ENCODE assay signal across 22 mouse cellular contexts in genomic region chr19:55652693-55653265, GRCm38 (mm10).
A peak's percentile ranks its signal among the peaks of the same experiment; 100 is the strongest.
DNase-seq lines count a peak whose midpoint lies in the region; ATAC-seq and TF ChIP-seq lines count a peak whose summit lies in the region.
"Had no signal": no experiment of that assay in that cellular context is flagged by ENCODE, and none has a peak within 500 bp of the region (broad histone marks: within the 10 kb centered on the region; RNA-seq: fewer than 3 reads in every experiment).

No protein-coding gene starts in this region.

- WGBS in intestine, embryonic 16.5 days, result 86% methylated on average over 7 of the region's 7 CpGs
- 75% methylated on average over 7 of the region's 7 CpGs for WGBS in lung, adult 2 months

- peak; percentile 21 for DNase-seq in B cell, adult 2 months
- DNase-seq in G1E (ENCODE audit: low spot score), result no peak
- DNase-seq in lung, adult 2 months, result no peak
- DNase-seq: adrenal gland, adult 8-10 months; adrenal gland, postnatal 14 days; adrenal gland, postnatal 36 days; cerebellum, adult 11-12 months; cerebellum, adult 2 months; cerebellum, adult 9-10 months; cerebellum, postnatal 10 days; cerebellum, postnatal 25 days; forebrain, postnatal 0 days had no signal

- no peak for TF ChIP-seq POLR2A in lung, adult 2 months (IDR thresholded peaks at IDR 0.05; ENCODE audit: borderline replicate concordance, extremely low read depth, low read depth, low read length)

- no peak overlapping the region for H3K27ac ChIP-seq in intestine, embryonic 16.5 days (ENCODE audit: low read length)
- H3K27ac ChIP-seq: embryonic facial prominence, embryonic 10.5 days; embryonic facial prominence, embryonic 12.5 days; forebrain, embryonic 13.5 days; forebrain, embryonic 15.5 days had no signal

- H3K9ac ChIP-seq in intestine, embryonic 16.5 days (ENCODE audit: low read depth, low read length), result no peak overlapping the region
- H3K9ac ChIP-seq: embryonic facial prominence, embryonic 12.5 days; forebrain, embryonic 13.5 days; forebrain, embryonic 15.5 days; forebrain, postnatal 0 days had no signal

- no peaks in the 10 kb centered on the region for H3K36me3 ChIP-seq in G1E (replicated peaks)
- H3K36me3 ChIP-seq in intestine, embryonic 16.5 days (ENCODE audit: control insufficient read depth, insufficient read depth, low read length), result no peaks in the 10 kb centered on the region
- H3K36me3 ChIP-seq: embryonic facial prominence, embryonic 10.5 days; embryonic facial prominence, embryonic 12.5 days; forebrain, embryonic 15.5 days had no signal

- H3K4me2 ChIP-seq in intestine, embryonic 16.5 days (ENCODE audit: low read depth, low read length), result no peak overlapping the region
- H3K4me2 ChIP-seq: embryonic facial prominence, embryonic 12.5 days; forebrain, embryonic 13.5 days; forebrain, embryonic 15.5 days had no signal

- ATAC-seq in G1E (ENCODE audit: extremely low read depth, insufficient number of reproducible peaks, low FRiP score, poor library complexity, severe bottlenecking), result peak; percentile 41
- ATAC-seq in neutrophil, adult 5-6 weeks (ENCODE audit: extremely low read depth, insufficient number of reproducible peaks, low FRiP score, poor library complexity, severe bottlenecking), result peak; percentile 11; the same call in 1 of the 2 replicates
- ATAC-seq in intestine, embryonic 16.5 days, result no peak
- ATAC-seq in frontal cortex, adult (ENCODE audit: low TSS enrichment), result no peak
- ATAC-seq: activated CD4-positive, CD25-positive, alpha-beta regulatory T cell, adult 4 months; CD4-positive, CD25-positive, alpha-beta regulatory T cell, adult 4 months; forebrain, embryonic 13.5 days; forebrain, embryonic 15.5 days; forebrain, postnatal 0 days; Patski had no signal

- no peak for TF ChIP-seq CTCF in G1E (IDR thresholded peaks at IDR 0.05; ENCODE audit: low read depth, low read length)
- TF ChIP-seq CTCF in lung, adult 2 months (IDR thresholded peaks at IDR 0.05; ENCODE audit: insufficient read depth, low read length), result no peak

- peaks cover 66% of the 10 kb centered on the region for H3K4me1 ChIP-seq in G1E (ENCODE audit: insufficient read depth, low read depth, low read length)
- H3K4me1 ChIP-seq in intestine, embryonic 16.5 days (ENCODE audit: control insufficient read depth, insufficient read depth, low read length), result no peaks in the 10 kb centered on the region
- H3K4me1 ChIP-seq in lung, adult 2 months (ENCODE audit: control insufficient read depth, insufficient read depth, low read length), result no peaks in the 10 kb centered on the region
- H3K4me1 ChIP-seq: forebrain, embryonic 13.5 days; forebrain, embryonic 15.5 days had no signal

- H3K9me3 ChIP-seq in G1E (replicated peaks), result peaks cover 3% of the 10 kb centered on the region
- H3K9me3 ChIP-seq in intestine, embryonic 16.5 days (ENCODE audit: control insufficient read depth, low read length), result no peaks in the 10 kb centered on the region
- H3K9me3 ChIP-seq: embryonic facial prominence, embryonic 10.5 days; embryonic facial prominence, embryonic 12.5 days; forebrain, embryonic 13.5 days; forebrain, embryonic 15.5 days had no signal

- H3K27me3 ChIP-seq in G1E (ENCODE audit: insufficient read depth, low read length), result peaks cover 10% of the 10 kb centered on the region; the same call in 1 of the 2 replicates
- H3K27me3 ChIP-seq in intestine, embryonic 16.5 days (replicated peaks; ENCODE audit: control insufficient read depth, insufficient read depth, low read length), result no peaks in the 10 kb centered on the region
- H3K27me3 ChIP-seq: embryonic facial prominence, embryonic 12.5 days; forebrain, embryonic 13.5 days; forebrain, embryonic 15.5 days; Patski had no signal

- peak overlapping the region; percentile 48; the same call in 1 of the 2 replicates for H3K4me3 ChIP-seq in G1E (ENCODE audit: low read depth, low read length)
- no peak overlapping the region for H3K4me3 ChIP-seq in intestine, embryonic 16.5 days (ENCODE audit: low read length)
- H3K4me3 ChIP-seq in lung, adult 2 months (replicated peaks; ENCODE audit: extremely low read depth, low read depth, low read length), result no peak overlapping the region
- H3K4me3 ChIP-seq: embryonic facial prominence, embryonic 10.5 days; embryonic facial prominence, embryonic 12.5 days; forebrain, embryonic 13.5 days; forebrain, embryonic 15.5 days had no signal

Comparison
In these comparisons a context has a peak if more than half of its experiments do, and no peak if none do; other contexts are left out.
1. DNase-seq: peak in B cell, adult 2 months (2 of 2); none in G1E (single experiment) and lung, adult 2 months (single experiment).
2. ATAC-seq: peak in G1E (single experiment) and neutrophil, adult 5-6 weeks (single experiment); none in intestine, embryonic 16.5 days (single experiment) and frontal cortex, adult (single experiment).